Comparison of ENCODE assay signal across 19 mouse cellular contexts in genomic region chr8:54609336-54609735, GRCm38 (mm10). TPM values are rescaled to one million over a fixed set of nuclear protein-coding genes. Genes with fewer than 3 reads are reported as not detected.
DNase-seq lines count a peak whose midpoint lies in the region; ATAC-seq and TF ChIP-seq lines count a peak whose summit lies in the region.
"Had no signal": no experiment of that assay in that cellular context is flagged by ENCODE, and none has a peak within 500 bp of the region (broad histone marks: within the 10 kb centered on the region; RNA-seq: fewer than 3 reads in every experiment).

No protein-coding gene starts in this region.

- H3K27ac ChIP-seq in embryonic fibroblast, embryonic 13.5 days (ENCODE audit: insufficient read depth, low read length): peak overlapping the region; percentile 79
- peak overlapping the region; percentile 84 for H3K27ac ChIP-seq in heart, embryonic 16.5 days (ENCODE audit: low read length)
- H3K27ac ChIP-seq in limb, embryonic 10.5 days: no peak overlapping the region
- H3K27ac ChIP-seq: hindbrain, embryonic 12.5 days; stomach, postnatal 0 days had no signal

- H3K4me2 ChIP-seq in heart, embryonic 16.5 days (ENCODE audit: low read depth, low read length): no peak overlapping the region
- H3K4me2 ChIP-seq: hindbrain, embryonic 12.5 days had no signal

- ATAC-seq in heart, embryonic 16.5 days (replicated peaks; ENCODE audit: extremely low read depth, insufficient read depth, low FRiP score): peak; percentile 91
- ATAC-seq in megakaryocyte, adult 5-6 weeks (ENCODE audit: poor library complexity, severe bottlenecking): no peak

- 22% methylated on average over 2 of the region's 2 CpGs for WGBS in heart, embryonic 16.5 days
- WGBS in limb, embryonic 10.5 days: 93% methylated on average over 2 of the region's 2 CpGs

- DNase-seq in adrenal gland, postnatal 14 days: peak; percentile 3
- no peak for DNase-seq in adrenal gland, adult 8-10 months
- DNase-seq in 3134 (ENCODE audit: extremely low read depth, insufficient read length, low spot score): peak; percentile 45
- DNase-seq in cerebellum, adult 11-12 months: no peak
- no peak for DNase-seq in limb, embryonic 10.5 days (ENCODE audit: low spot score)
- DNase-seq: B cell, adult 2 months; cerebellum, postnatal 14 days; kidney, adult 18-20 months; kidney, postnatal 36 days; lung, adult 2 months; thymus, postnatal 36 days had no signal

- peaks cover 6% of the 10 kb centered on the region for H3K4me1 ChIP-seq in embryonic fibroblast, embryonic 13.5 days (ENCODE audit: control insufficient read depth, insufficient read depth, low read length)
- peaks cover 17% of the 10 kb centered on the region for H3K4me1 ChIP-seq in heart, embryonic 16.5 days (ENCODE audit: control insufficient read depth, insufficient read depth, low read length)
- no peaks in the 10 kb centered on the region for H3K4me1 ChIP-seq in limb, embryonic 10.5 days
- H3K4me1 ChIP-seq: hindbrain, embryonic 12.5 days had no signal

- H3K4me3 ChIP-seq in embryonic fibroblast, embryonic 13.5 days (ENCODE audit: insufficient read depth, low read length): no peak overlapping the region
- no peak overlapping the region for H3K4me3 ChIP-seq in heart, embryonic 16.5 days (ENCODE audit: low read length)
- no peak overlapping the region for H3K4me3 ChIP-seq in limb, embryonic 10.5 days
- H3K4me3 ChIP-seq: hindbrain, embryonic 12.5 days; megakaryocyte, embryonic 14.5 days had no signal

- no peaks in the 10 kb centered on the region for H3K27me3 ChIP-seq in heart, embryonic 16.5 days (ENCODE audit: control insufficient read depth, insufficient read depth, low read length)
- H3K27me3 ChIP-seq in limb, embryonic 10.5 days (ENCODE audit: low read depth, poor library complexity, severe bottlenecking): no peaks in the 10 kb centered on the region
- H3K27me3 ChIP-seq: hindbrain, embryonic 12.5 days; megakaryocyte, embryonic 14.5 days had no signal

- no peak for TF ChIP-seq POLR2A in embryonic fibroblast, embryonic 13.5 days (IDR thresholded peaks at IDR 0.05; ENCODE audit: low read depth, low read length)

- no peaks in the 10 kb centered on the region for H3K36me3 ChIP-seq in heart, embryonic 16.5 days (ENCODE audit: control insufficient read depth, insufficient read depth)
- H3K36me3 ChIP-seq in limb, embryonic 10.5 days: no peaks in the 10 kb centered on the region
- H3K36me3 ChIP-seq: hindbrain, embryonic 12.5 days had no signal

- H3K9me3 ChIP-seq in heart, embryonic 16.5 days (replicated peaks; ENCODE audit: control insufficient read depth, low read length): no peaks in the 10 kb centered on the region
- no peaks in the 10 kb centered on the region for H3K9me3 ChIP-seq in limb, embryonic 10.5 days (replicated peaks)
- H3K9me3 ChIP-seq: hindbrain, embryonic 12.5 days; megakaryocyte, embryonic 14.5 days had no signal

- no peak overlapping the region for H3K9ac ChIP-seq in heart, embryonic 16.5 days (ENCODE audit: low read length)
- H3K9ac ChIP-seq: hindbrain, embryonic 12.5 days had no signal

- no peak for TF ChIP-seq CTCF in embryonic fibroblast, embryonic 13.5 days (IDR thresholded peaks at IDR 0.05; ENCODE audit: borderline replicate concordance, insufficient read depth, low read length)

RNA-seq across cellular contexts. Expression of gene Spata4, which starts 8.8 kb away (rescaled TPM):
- not detected in 2 replicates for total RNA-seq in adrenal gland, postnatal 14 days (2021)
- under 1 TPM; 0.38 to 0.70 (median 0.60) TPM for total RNA-seq in adrenal gland, adult 8-10 months (2022)
- polyA plus RNA-seq in embryonic fibroblast, embryonic 13.5 days (2011; ENCODE audit: insufficient read length, low read depth, missing spikeins): not detected in 2 replicates
- not detected in 2 replicates for polyA plus RNA-seq in heart, embryonic 16.5 days (2015; fragmentation: Nextera tagmentation; extraction: Ambion mirVana)
- 0.22 TPM in 1 of 2 replicates, not detected in the other for total RNA-seq in megakaryocyte, adult 5-6 weeks (2015)
- total RNA-seq in megakaryocyte, adult 5-6 weeks (2017): not detected in 2 replicates
- polyA plus RNA-seq in limb, embryonic 10.5 days (2016; fragmentation: Nextera tagmentation; extraction: Ambion mirVana): not detected in 2 replicates
- total RNA-seq: ES-E14 had no signal
- polyA plus RNA-seq: hindbrain, embryonic 12.5 days; limb, embryonic 14.5 days; lung, adult 2 months; stomach, postnatal 0 days had no signal

Comparison
In these comparisons a context has a peak if more than half of its experiments do, and no peak if none do; other contexts are left out.
1. DNase-seq: peak in adrenal gland, postnatal 14 days (single experiment) and 3134 (single experiment); none in adrenal gland, adult 8-10 months (single experiment), cerebellum, adult 11-12 months (single experiment) and limb, embryonic 10.5 days (single experiment).